13 mouse cellular contexts compared by ENCODE assay signal in the genomic region with DNA sequence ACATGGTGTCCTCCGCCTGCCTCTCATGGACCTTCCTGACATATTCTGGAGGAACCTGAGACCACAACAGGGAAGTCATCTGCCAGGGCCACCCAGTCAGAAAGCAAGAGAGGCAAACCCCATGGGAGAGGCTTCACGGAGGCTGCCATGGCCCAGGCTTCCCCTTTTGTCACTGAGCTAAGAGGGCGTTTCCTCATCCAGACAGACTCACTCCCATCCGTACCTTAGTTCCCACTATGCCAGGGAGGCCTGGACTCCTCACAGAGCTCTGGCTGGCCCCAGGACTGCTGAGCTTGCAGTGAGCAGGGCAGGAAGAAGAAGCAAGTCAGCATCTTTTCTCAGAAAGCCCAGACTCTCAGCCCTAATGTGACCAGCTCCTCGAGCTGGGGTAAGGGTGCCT. TPM values are rescaled to one million over a fixed set of nuclear protein-coding genes. Genes with fewer than 3 reads are reported as not detected.
DNase-seq lines count a peak whose midpoint lies in the region; TF ChIP-seq lines count a peak whose summit lies in the region.
"Had no signal": no experiment of that assay in that cellular context is flagged by ENCODE, and none has a peak within 500 bp of the region (broad histone marks: within the 10 kb centered on the region; RNA-seq: fewer than 3 reads in every experiment).

No protein-coding gene starts in this region.

- 78% methylated on average over 5 of the region's 5 CpGs for WGBS in lung, adult 2 months

- no peak for TF ChIP-seq CTCF in lung, adult 2 months (IDR thresholded peaks at IDR 0.05; ENCODE audit: insufficient read depth, low read length)

- no peak for TF ChIP-seq POLR2A in lung, adult 2 months (IDR thresholded peaks at IDR 0.05; ENCODE audit: borderline replicate concordance, extremely low read depth, low read depth, low read length)

- peak; percentile 35 to 59 for DNase-seq in heart, adult 9 months (ENCODE audit: low spot score in 2 of 2)
- DNase-seq in heart, postnatal 10 days = no peak
- peak; percentile 49 to 55 for DNase-seq in lung, postnatal 4 days
- DNase-seq in lung, adult 2 months = no peak
- peak; percentile 59 to 86 for DNase-seq in kidney, postnatal 25 days
- DNase-seq in splenic B cell, adult 2 months (ENCODE audit: low read depth, low spot score) = peak; percentile 79
- DNase-seq in left cerebral cortex, adult 8-10 months (ENCODE audit: low spot score in 2 of 2) = no peak
- DNase-seq: adrenal gland, adult 8-10 months; heart, postnatal 14 days; thymus, postnatal 14 days had no signal

- H3K36me3 ChIP-seq in splenic B cell, adult 2 months (ENCODE audit: control insufficient read depth, insufficient read depth, low read length, poor library complexity, severe bottlenecking) = 0 out of 2 replicates have a peak, but pooled peaks cover 1% of the 10 kb centered on the region

- H3K27me3 ChIP-seq in splenic B cell, adult 2 months (ENCODE audit: control insufficient read depth, insufficient read depth, low read length, poor library complexity, severe bottlenecking) = no peaks in the 10 kb centered on the region
- H3K27me3 ChIP-seq: limb, embryonic 12.5 days; lung, embryonic 15.5 days had no signal

- peaks cover 9% of the 10 kb centered on the region for H3K4me1 ChIP-seq in lung, adult 2 months (ENCODE audit: control insufficient read depth, insufficient read depth, low read length)

- no peak overlapping the region for H3K4me3 ChIP-seq in lung, adult 2 months (replicated peaks; ENCODE audit: extremely low read depth, low read depth, low read length)
- H3K4me3 ChIP-seq: erythroblast, embryonic 14.5 days; limb, embryonic 12.5 days; lung, embryonic 15.5 days had no signal

- intact Hi-C loops in heart, postnatal 10 days (cut with DNase I) = no loop called here

RNA-seq across cellular contexts. Expression of a gene that starts 2.6 kb away (rescaled TPM):
- total RNA-seq in heart, postnatal 10 days (2021) = 1 to 10 TPM; 5.7 to 6.4 TPM
- 28.1 and 34.0 TPM in 2 replicates for polyA plus RNA-seq in lung, adult 2 months (2012; rRNA removed)
- total RNA-seq in left cerebral cortex, adult 8-10 months (2022) = 10 to 100 TPM; 12.3 to 18.9 (median 14.4) TPM

RNA-seq across cellular contexts. Expression of a gene that starts 2.6 kb away (rescaled TPM):
- 10 to 100 TPM; 33.6 to 37.2 TPM for total RNA-seq in heart, postnatal 10 days (2021)
- 30.9 and 32.4 TPM in 2 replicates for polyA plus RNA-seq in lung, adult 2 months (2012; rRNA removed)
- total RNA-seq in left cerebral cortex, adult 8-10 months (2022) = 10 to 100 TPM; 20.4 to 29.5 (median 26.9) TPM

RNA-seq across cellular contexts. Expression of a gene that starts 44.5 kb away (rescaled TPM):
- total RNA-seq in heart, postnatal 10 days (2021) = 10 to 100 TPM; 34.6 to 38.9 TPM
- polyA plus RNA-seq in lung, adult 2 months (2012; rRNA removed) = 12.4 and 17.9 TPM in 2 replicates
- 10 to 100 TPM; 43.2 to 54.3 (median 49.8) TPM for total RNA-seq in left cerebral cortex, adult 8-10 months (2022)

RNA-seq across cellular contexts. Expression of a gene that starts 44.5 kb away (rescaled TPM):
- total RNA-seq in heart, postnatal 10 days (2021) = 10 to 100 TPM; 48.5 to 48.7 TPM
- polyA plus RNA-seq in lung, adult 2 months (2012; rRNA removed) = 38.3 and 42.7 TPM in 2 replicates
- 10 to 100 TPM; 89.4 to 92.6 (median 91.1) TPM for total RNA-seq in left cerebral cortex, adult 8-10 months (2022)

RNA-seq across cellular contexts. Expression of a gene that starts 44.5 kb away (rescaled TPM):
- total RNA-seq in heart, postnatal 10 days (2021) = 100 to 1,000 TPM; 124 to 125 TPM
- 163 and 183 TPM in 2 replicates for polyA plus RNA-seq in lung, adult 2 months (2012; rRNA removed)
- total RNA-seq in left cerebral cortex, adult 8-10 months (2022) = 100 to 1,000 TPM; 149 to 211 (median 162) TPM

Comparison
In these comparisons a context has a peak if more than half of its experiments do, and no peak if none do; other contexts are left out.
1. DNase-seq: peak in heart, adult 9 months (2 of 2), lung, postnatal 4 days (2 of 2), kidney, postnatal 25 days (2 of 2) and splenic B cell, adult 2 months (single experiment); none in heart, postnatal 10 days (0 of 2), lung, adult 2 months (single experiment) and left cerebral cortex, adult 8-10 months (0 of 2).